Mouse (Mus musculus) urinary bladder, postnatal 25 days (tissue): ENCODE measurements at regions not wholly inside any gene's neighbourhood (a gene's known extent, or its start where the extent isn't known, plus 50 kb on each side); places are given as distances from the start of the nearest gene placed in this dataset.

Experiments used
- DNase-seq: peaks from one replicate; pipeline ENCODE4 v3.0.0; 2022; ENCODE audit warnings: low spot score

- DNase-seq, result no peak
Measured at GRCm38 (mm10) chr9:61227492-61228229, 144.5 kb upstream of the Tle3 start.

DNA sequence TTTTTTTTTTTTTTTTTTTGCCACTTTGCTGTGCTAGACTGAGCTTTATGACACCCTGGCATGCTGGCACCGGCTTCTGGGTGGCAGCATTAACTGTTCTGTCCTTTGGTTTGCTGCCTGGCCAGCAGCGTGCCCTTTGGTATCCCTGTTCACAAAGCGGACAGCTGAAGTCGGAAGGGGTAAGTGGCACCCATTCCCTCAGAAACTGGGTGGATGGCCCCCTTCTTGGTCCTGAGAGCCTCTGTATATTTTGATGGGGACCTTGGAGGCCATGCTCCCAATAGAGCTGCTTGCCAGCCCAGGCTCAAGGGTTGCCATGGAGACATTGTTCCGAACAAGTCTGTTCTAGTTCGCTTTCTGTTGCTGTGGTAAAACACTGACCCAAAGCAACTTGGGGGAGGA is 143.9 kb upstream of the Tle3 start:
- DNase-seq, result no peak

- DNase-seq, result no peak
Measured at GRCm38 (mm10) chr9:61230306-61230705, 141.9 kb upstream of the Tle3 start.

GRCm38 (mm10) chr9:61232630-61233029 is 139.5 kb upstream of the Tle3 start:
- no peak for DNase-seq

DNA sequence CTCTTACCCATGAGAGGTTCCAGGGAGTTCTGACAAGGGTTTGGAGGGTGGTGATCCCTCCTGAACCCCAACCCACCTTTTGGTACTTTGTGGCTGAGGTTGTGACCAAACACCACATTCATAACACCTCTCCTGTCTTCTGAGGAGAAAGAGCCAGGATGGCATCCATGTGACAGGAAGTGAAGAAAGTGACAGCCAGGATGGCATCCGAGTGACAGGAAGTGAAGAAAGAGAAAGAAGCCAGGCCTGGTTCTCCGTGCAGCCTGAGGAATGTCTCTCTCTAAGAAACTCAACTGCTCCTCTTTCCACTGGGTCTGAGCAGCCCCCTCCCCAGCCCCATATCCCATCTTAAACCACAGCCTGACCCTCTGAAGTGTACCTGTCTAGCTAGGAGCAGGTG is 138.9 kb upstream of the Tle3 start:
- DNase-seq, result no peak

- DNase-seq, result no peak
Measured at GRCm38 (mm10) chr9:61235653-61236610, 136.2 kb upstream of the Tle3 start.

GRCm38 (mm10) chr9:61238687-61239250 is 133.4 kb upstream of the Tle3 start:
- no peak for DNase-seq

DNA sequence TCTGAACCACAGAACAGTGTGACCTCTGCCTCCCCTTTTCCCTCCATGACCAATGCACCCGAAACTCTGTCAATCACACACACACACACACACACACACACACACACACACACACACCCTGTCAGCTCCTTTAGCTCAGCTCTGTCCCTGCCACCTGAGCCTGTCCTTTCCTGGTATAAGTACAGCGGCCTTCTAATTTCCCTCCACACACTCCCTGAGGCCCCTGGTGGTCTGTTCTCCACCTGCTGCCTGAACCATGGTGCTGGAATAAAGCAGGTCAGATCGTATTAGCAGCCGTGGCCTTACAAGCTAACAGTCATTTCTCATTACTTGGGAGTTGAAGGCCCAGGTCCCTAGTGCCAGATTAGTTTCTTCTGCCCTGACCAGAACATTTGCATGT is 132.8 kb upstream of the Tle3 start:
- DNase-seq, result no peak

DNA sequence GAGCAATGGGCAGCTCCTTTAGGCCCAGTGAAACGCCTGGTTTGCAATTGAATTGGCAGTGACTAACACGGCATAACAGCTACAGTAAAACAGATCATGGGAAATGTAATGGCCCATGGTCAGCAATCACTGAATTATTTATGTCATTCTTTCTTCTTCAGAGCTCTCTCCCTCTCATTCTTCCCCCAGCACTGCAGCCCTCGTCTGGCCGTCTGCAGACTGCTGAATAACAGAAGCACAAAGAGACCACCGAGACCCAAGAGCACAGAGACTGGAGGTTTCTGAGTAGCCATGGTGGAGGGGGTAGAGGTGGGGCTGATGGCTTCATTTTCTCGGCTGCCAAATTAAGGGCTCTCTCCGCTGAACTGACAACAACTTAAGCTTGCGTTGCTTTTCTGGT is 130.7 kb upstream of the Tle3 start:
- no peak for DNase-seq

DNA sequence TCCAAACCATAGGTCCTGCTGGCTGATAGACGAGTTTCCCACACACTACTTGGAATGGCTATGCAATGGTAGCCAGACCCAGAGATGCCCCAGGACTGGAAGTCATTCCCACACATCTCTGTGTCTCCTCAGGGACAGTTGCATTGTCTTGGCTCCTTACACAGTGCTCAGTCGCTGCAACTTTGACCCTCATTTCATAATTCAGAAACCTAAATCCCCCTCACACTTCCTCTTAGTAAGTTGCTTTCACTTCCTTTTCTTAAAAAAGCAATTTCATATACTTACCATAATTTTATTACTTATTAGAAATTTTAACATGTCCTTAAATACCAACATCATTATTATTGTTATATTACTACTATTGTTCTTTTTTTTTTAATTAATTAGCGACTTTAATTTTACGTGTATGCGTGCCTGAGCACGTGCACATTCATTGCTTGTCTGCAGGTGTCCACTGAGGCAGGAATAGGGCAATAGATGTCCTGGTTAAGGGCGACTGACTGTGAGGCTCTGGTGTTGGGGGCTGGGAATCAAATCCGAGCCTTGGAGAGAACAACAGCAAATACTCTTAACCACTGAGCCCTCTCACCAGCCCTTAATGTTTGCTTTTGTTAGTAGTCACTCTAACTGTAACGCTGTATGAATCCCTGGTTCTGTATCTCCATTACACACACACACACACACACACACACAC is 129.9 kb upstream of the Tle3 start:
- no peak for DNase-seq

GRCm38 (mm10) chr9:61243289-61243688 is 128.9 kb upstream of the Tle3 start:
- DNase-seq, result no peak

DNA sequence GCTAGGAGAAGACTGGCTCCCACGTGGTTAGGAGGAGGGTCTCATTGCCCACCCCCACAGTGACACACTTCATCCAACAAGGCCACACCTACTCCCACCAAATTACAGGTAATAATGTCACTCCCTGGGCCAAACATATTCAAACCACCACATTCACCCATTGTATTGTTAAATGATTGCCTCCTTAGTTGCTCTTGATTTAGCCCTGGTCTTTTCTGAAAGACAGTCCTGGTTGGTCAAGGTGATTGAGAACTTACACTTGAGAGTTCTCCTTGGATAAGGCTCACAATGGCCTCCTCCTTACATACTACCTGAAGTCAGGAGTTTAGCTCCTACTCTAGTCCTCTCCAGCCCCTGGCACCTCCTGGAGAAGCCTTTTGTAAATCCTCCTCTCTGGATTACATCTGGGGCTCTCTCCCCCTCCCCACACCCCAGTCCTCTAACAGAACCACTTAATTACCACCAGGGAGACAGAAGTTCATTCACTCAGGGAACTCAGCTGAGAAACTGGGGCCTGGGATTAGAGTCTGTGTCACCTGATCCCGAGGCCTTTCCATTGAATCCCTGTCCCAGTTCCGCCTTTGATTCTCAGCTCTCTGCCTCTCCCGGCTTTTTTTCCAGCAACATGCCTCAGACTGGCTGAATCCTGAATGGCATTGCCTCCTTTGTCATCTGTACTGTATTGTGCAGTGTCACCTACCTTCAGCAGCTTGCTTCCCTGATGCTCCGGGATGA is 122.3 kb upstream of the Tle3 start:
- DNase-seq, result no peak

DNA sequence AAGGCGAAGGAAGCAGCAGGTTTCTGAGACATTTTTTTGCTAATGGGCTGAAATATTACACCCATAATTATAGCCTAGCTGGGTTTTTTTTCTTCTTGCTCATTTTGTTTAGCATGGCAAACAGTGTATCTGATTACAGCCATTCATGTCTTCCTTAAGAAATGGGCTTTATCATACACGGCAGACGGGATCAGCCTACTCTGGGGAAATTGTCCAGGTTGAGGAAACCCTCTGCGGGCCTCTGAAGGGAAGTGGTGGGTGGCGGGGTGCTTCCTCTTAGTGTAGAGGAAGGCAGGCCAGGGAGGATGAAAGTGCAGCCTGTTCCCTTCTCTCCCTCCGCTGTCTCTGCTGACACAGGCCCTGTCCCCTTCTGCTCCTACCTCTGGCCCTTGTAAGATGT is 120.6 kb upstream of the Tle3 start:
- no peak for DNase-seq

DNA sequence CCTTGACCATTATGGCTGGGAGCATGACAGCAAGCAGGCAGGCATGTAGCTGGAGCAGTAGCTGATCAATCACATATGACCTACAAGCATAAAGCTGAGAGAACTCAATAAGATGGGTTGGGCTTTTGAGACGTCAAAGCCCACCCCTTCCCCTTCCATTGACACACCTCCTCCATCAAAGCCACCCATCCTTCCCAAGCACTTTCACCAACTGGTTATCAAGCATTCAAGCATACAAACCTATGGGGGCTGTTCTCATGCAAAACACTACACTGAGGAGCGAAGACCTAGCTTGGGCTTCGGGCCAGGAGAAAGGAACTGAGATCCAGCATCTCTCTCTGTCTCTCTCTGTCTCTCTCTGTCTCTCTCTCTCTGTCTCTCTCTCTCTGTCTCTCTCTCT is 118.4 kb upstream of the Tle3 start:
- DNase-seq, result no peak

GRCm38 (mm10) chr9:61257488-61257887 is 114.7 kb upstream of the Tle3 start:
- DNase-seq, result no peak

- no peak for DNase-seq
Measured at GRCm38 (mm10) chr9:61258100-61258499, 114.1 kb upstream of the Tle3 start.

DNA sequence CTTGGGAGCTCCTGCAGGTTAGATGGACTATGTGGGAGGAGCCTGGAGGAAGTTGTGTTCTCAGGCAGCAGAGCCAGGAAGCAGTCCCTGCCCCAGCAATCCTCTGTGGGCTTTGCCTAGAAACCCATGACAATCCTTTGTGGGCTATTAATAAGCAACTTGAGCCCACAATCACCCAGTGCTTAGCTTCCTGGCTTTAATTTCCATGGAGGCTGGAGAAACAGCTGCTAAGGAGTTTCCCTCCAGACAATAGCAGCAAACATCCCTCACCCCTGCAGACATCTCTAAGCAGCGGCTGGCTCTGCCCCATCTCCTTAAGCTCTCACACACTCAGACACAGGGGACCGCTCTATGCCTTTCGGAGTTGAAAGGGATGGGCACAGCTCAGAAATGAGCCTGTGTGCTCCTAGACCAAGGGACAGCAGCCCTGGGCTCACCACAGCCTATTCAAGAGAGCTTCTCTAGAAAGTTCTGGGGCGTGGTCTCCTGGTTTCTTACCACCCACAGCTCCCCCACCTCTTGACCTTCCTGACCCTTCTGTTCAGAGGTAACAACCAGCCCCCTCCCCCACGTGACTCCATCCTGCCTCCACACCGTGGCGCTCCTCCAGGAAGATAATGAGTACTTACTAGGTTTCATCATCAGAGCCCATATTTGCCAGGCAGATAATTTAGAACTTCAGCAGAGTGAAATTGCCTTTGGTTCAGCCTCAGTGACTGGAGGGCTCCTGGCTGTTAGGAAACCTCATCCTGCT is 112.6 kb upstream of the Tle3 start:
- DNase-seq, result no peak

GRCm38 (mm10) chr9:61261263-61261662 is 110.9 kb upstream of the Tle3 start:
- no peak for DNase-seq

DNA sequence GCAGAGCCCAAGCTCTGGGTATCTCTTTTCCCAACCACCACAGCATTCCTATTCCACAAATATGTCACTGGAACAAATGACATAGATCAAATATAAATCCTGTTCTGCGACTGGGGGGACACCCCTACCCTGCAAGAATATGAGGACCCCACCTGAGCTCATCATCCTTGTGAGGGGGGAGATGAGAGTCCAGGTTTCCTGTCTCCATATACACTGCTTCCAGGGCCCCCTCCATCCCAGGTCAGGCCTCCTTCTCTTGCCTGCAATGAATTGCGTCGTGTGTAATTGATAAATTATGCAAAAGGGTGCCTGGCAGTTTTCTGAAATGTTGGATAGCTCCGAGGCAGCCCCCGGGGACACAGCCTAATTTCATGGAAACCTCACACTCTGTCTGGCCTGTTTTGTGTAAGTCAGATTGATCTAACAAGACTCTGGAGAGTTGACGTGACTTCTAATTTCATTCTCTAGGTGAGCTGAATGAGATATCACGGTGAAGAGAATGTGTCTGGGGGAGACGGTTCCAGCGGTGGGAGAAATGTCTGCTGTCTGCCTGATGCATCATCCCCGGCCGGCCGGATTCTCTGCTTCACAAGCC is 110.3 kb upstream of the Tle3 start:
- no peak for DNase-seq

DNA sequence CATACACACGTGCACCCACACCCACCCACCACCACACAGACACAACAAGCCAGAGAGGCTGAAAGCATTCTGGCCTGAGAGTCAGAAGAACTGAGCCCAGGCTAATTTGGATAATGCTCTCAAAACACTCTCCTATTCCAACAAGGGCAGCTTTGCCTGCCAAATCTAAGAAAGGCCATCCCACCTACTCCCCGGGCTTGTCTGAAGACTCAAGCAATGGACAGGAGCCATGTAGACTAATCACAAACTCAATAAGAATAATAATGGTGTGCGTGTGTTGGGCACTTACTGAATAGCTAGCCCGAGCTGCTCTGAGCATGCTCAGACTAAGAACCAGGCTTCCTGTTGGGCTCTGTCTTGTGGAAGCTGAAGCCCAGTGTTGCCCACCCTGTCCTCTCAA is 108.8 kb upstream of the Tle3 start:
- DNase-seq, result no peak

DNA sequence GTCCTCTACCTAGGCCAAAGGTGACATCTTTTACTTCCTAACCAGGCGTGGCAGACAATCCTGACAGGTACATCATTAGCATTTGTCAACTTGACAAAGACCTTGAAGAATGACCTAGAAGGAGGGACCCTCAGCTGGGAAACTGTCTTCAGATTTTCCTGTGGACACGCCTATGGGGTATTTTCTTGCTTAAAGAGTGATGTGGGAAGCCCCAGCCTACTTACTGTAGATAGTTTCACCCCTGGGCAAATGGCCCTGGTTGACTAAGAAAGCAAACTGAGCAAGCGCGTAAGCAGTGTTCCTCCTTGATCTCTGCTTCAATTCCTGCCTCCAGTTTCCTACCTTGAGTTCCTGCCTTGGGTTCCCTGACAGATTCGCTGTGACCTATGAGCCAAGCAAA is 106.7 kb upstream of the Tle3 start:
- DNase-seq, result no peak
